Mouse (Mus musculus) limb, embryonic 14.5 days (tissue): Measurements from ENCODE around the gene Gab1. TPM values are rescaled to one million over a fixed set of nuclear protein-coding genes. Genes with fewer than 3 reads are reported as not detected.
A peak's percentile ranks its signal among the peaks of the same experiment; 100 is the strongest.

Source experiments
- ATAC-seq: fragments of 200-750 bp; cut with Nextera tagmentation; 2 replicates; pipeline ENCODE4 v1.8.0; 2017; ENCODE audit warnings: low read depth, moderate number of reproducible peaks, moderate TSS enrichment; ENCODE audit not compliant: low FRiP score
- DNase-seq: peaks from one replicate; pipeline ENCODE4 v3.0.0-alpha.2; 2015; ENCODE audit warnings: low spot score
- H3K27ac ChIP-seq: fragments of 300-500 bp; sonication (generic); replicated peaks from 2 replicates; pipeline ENCODE4 v1.5.1; 2014; ENCODE audit warnings: low read depth, mild to moderate bottlenecking, low read length, moderate library complexity, mixed read lengths
- H3K27me3 ChIP-seq: fragments of 300-500 bp; sonication (generic); 2 replicates; pipeline ENCODE4 v1.6.1; 2014; ENCODE audit warnings: low read length, mixed read lengths; ENCODE audit not compliant: control insufficient read depth, insufficient read depth
- H3K36me3 ChIP-seq: fragments of 300-500 bp; sonication (generic); 2 replicates; pipeline ENCODE4 v1.6.1; 2014; ENCODE audit warnings: mild to moderate bottlenecking, low read length, moderate library complexity, mixed read lengths; ENCODE audit not compliant: control insufficient read depth, insufficient read depth
- H3K4me1 ChIP-seq: fragments of 300-500 bp; sonication (generic); 2 replicates; pipeline ENCODE4 v1.6.1; 2014; ENCODE audit warnings: antibody characterized with exemption, low read length, mixed read lengths; ENCODE audit not compliant: control insufficient read depth, insufficient read depth
- H3K4me2 ChIP-seq: fragments of 300-500 bp; sonication (generic); replicated peaks from 2 replicates; pipeline ENCODE4 v1.6.1; 2014; ENCODE audit warnings: low read depth, mild to moderate bottlenecking, low read length, moderate library complexity; ENCODE audit not compliant: severe bottlenecking
- H3K4me3 ChIP-seq: fragments of 300-500 bp; sonication (generic); replicated peaks from 2 replicates; pipeline ENCODE4 v1.5.1; 2014; ENCODE audit warnings: low read length
- H3K9ac ChIP-seq: fragments of 300-500 bp; sonication (generic); 2 replicates; pipeline ENCODE4 v1.6.1; 2014; ENCODE audit warnings: mild to moderate bottlenecking, low read depth, low read length, moderate library complexity; ENCODE audit not compliant: severe bottlenecking
- H3K9me3 ChIP-seq: fragments of 300-500 bp; sonication (generic); 2 replicates; pipeline ENCODE4 v1.6.1; 2016; ENCODE audit warnings: low read length; ENCODE audit not compliant: control insufficient read depth
- POLR2A ChIP-seq: fragments of 200-500 bp; IDR thresholded peaks from 2 replicates; pipeline ENCODE4 v1.8.0; 2012; ENCODE audit warnings: inconsistent platforms, mild to moderate bottlenecking, moderate library complexity, borderline replicate concordance; ENCODE audit not compliant: insufficient read depth, insufficient read length; ENCODE audit errors: extremely low read depth
- WGBS: fragments of 180-500 bp; shearing (Covaris S2); extraction: QIAGEN DNeasy Blood & Tissue Kit; methylation state at CpG from one replicate; pipeline ENCODE4 v1.1.7; 2014; 5-methylcytosine and 5-hydroxymethylcytosine counted together
- polyA plus RNA-seq, 2 experiments: library from polyadenylated mRNA; depleted of rRNA in 1 of 2; stranded (reverse) in 1 of 2; unstranded in 1 of 2; fragments of >200 nt; fragmentation: Nextera tagmentation in 1 of 2; extraction: Ambion mirVana in 1 of 2; gene quantifications; 2 replicates each; pipeline versions ENCODE4 v1.2.1 to v1.2.3; 2012 to 2014

The Gab1 gene
- polyA plus RNA-seq, 2 experiments, result 41.3 to 44.8 TPM

GRCm38 (mm10) chr8:80879426-80880195 lies 708 bp downstream of the Gab1 start:
- Histone ChIP-seq H3K4me3 (peak overlapping the region; percentile 71), H3K27me3 (no peaks in the 10 kb centered on the region), H3K9me3 (no peaks in the 10 kb centered on the region), H3K36me3 (no peaks in the 10 kb centered on the region), H3K4me2 (peak overlapping the region; percentile 83), H3K9ac (peak overlapping the region; percentile 84), H3K4me1 (peaks cover 12% of the 10 kb centered on the region; the same call in 1 of the 2 replicates), H3K27ac (peak overlapping the region; percentile 98)
- TF ChIP-seq POLR2A, result no peak
- WGBS, result 0% methylated on average over 75 of the region's 90 CpGs
- ATAC-seq (no peak; the same call in 1 of the 2 replicates), DNase-seq (peak; percentile 70)

GRCm38 (mm10) chr8:80878801-80879425 lies 1.4 kb downstream of the Gab1 start:
- WGBS, result under 1% methylated on average over 26 of the region's 26 CpGs
- Histone ChIP-seq H3K4me2 (peak overlapping the region; percentile 83), H3K27me3 (no peaks in the 10 kb centered on the region), H3K4me3 (peak overlapping the region; percentile 71), H3K4me1 (peaks cover 16% of the 10 kb centered on the region; the same call in 1 of the 2 replicates), H3K36me3 (no peaks in the 10 kb centered on the region), H3K9ac (peak overlapping the region; percentile 84), H3K9me3 (no peaks in the 10 kb centered on the region), H3K27ac (peak overlapping the region; percentile 98)
- ATAC-seq (no peak), DNase-seq (peak; percentile 64)
- no peak for TF ChIP-seq POLR2A

- DNase-seq (no peak), ATAC-seq (no peak)
- 25% methylated on average over 9 of the region's 9 CpGs for WGBS
- Histone ChIP-seq H3K4me1 (peaks cover 18% of the 10 kb centered on the region; the same call in 1 of the 2 replicates), H3K9ac (peak overlapping the region; percentile 84), H3K27me3 (no peaks in the 10 kb centered on the region), H3K4me2 (peak overlapping the region; percentile 83), H3K9me3 (no peaks in the 10 kb centered on the region), H3K36me3 (no peaks in the 10 kb centered on the region), H3K4me3 (peak overlapping the region; percentile 71), H3K27ac (peak overlapping the region; percentile 98; the same call in 1 of the 2 replicates)
- TF ChIP-seq POLR2A, result no peak
Observed at GRCm38 (mm10) chr8:80878146-80878545, 2.2 kb downstream of the Gab1 start.

GRCm38 (mm10) chr8:80875537-80875936 lies 4.8 kb downstream of the Gab1 start:
- Histone ChIP-seq H3K4me1 (peaks cover 34% of the 10 kb centered on the region), H3K36me3 (no peaks in the 10 kb centered on the region), H3K4me2 (no peak overlapping the region), H3K27me3 (no peaks in the 10 kb centered on the region), H3K4me3 (no peak overlapping the region), H3K9me3 (no peaks in the 10 kb centered on the region), H3K27ac (no peak overlapping the region), H3K9ac (no peak overlapping the region)
- no peak for DNase-seq
- no peak for ATAC-seq
- TF ChIP-seq POLR2A, result no peak
- WGBS, result 93% methylated on average over 6 of the region's 6 CpGs

- H3K4me3 ChIP-seq, result no peak overlapping the region
- H3K9me3 ChIP-seq, result no peaks in the 10 kb centered on the region
- ATAC-seq (no peak), DNase-seq (no peak)
- no peak overlapping the region for H3K9ac ChIP-seq
- no peaks in the 10 kb centered on the region for H3K27me3 ChIP-seq
- no peak for TF ChIP-seq POLR2A
- no peak overlapping the region for H3K4me2 ChIP-seq
- WGBS, result 66% methylated on average over 9 of the region's 10 CpGs
- H3K27ac ChIP-seq, result no peak overlapping the region
- H3K36me3 ChIP-seq, result no peaks in the 10 kb centered on the region
- peaks cover 51% of the 10 kb centered on the region for H3K4me1 ChIP-seq
Observed at GRCm38 (mm10) chr8:80873723-80874427, 6.4 kb downstream of the Gab1 start.
